9 mouse cellular contexts compared by ENCODE assay signal in the genomic region with DNA sequence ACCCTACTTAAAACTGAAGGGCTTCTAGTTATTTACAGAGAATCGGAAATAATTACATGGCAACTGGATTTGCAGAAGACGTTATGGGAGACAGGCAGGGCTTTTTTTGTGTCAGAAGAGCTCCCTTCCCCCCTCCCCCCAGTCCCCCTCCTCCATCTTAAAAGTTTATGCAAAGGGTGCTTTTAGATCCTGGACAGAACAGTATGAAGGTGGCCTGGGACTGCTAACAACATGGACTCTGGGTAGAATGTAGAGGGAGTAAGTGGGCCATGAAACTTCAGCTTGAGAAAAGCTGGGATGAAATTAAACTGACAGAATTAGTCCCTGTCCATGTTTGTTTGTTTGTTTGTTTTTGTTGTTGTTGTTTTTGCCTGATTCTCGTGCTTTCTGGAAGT. TPM values are rescaled to one million over a fixed set of nuclear protein-coding genes. Genes with fewer than 3 reads are reported as not detected.
DNase-seq lines count a peak whose midpoint lies in the region; ATAC-seq and TF ChIP-seq lines count a peak whose summit lies in the region.
"Had no signal": no experiment of that assay in that cellular context is flagged by ENCODE, and none has a peak within 500 bp of the region (broad histone marks: within the 10 kb centered on the region; RNA-seq: fewer than 3 reads in every experiment).

No protein-coding gene starts in this region.

- no peak for TF ChIP-seq EP300 in heart, adult 2 months (IDR thresholded peaks at IDR 0.05; ENCODE audit: insufficient read depth, low read depth, low read length)

- ATAC-seq in neural tube, embryonic 11.5 days (ENCODE audit: insufficient read depth, low FRiP score, low TSS enrichment) = no peak
- no peak for ATAC-seq in liver, embryonic 11.5 days (replicated peaks; ENCODE audit: low FRiP score)
- ATAC-seq in stomach, embryonic 15.5 days (ENCODE audit: insufficient read depth, low FRiP score, low read depth) = no peak; the same call in 1 of the 2 replicates
- ATAC-seq in monocyte, adult 5-6 weeks (replicated peaks; ENCODE audit: insufficient number of reproducible peaks, low FRiP score, low TSS enrichment, poor library complexity, severe bottlenecking) = no peak
- ATAC-seq in cerebellum, adult (ENCODE audit: insufficient number of reproducible peaks, low FRiP score, low TSS enrichment) = no peak

- WGBS in heart, adult 2 months = 9% methylated on average over 3 of the region's 3 CpGs
- 7% methylated on average over 3 of the region's 3 CpGs for WGBS in neural tube, embryonic 11.5 days
- WGBS in liver, embryonic 11.5 days = 5% methylated on average over 3 of the region's 3 CpGs
- WGBS in stomach, embryonic 15.5 days = 4% methylated on average over 3 of the region's 3 CpGs

- H3K36me3 ChIP-seq in heart, adult 2 months (ENCODE audit: control insufficient read depth, insufficient read depth, low read length) = no peaks in the 10 kb centered on the region; the same call in none of the 2 replicates
- H3K36me3 ChIP-seq in neural tube, embryonic 11.5 days (ENCODE audit: control insufficient read depth, insufficient read depth, low read length) = no peaks in the 10 kb centered on the region
- H3K36me3 ChIP-seq in liver, embryonic 11.5 days (ENCODE audit: control insufficient read depth, insufficient read depth, low read length) = no peaks in the 10 kb centered on the region
- H3K36me3 ChIP-seq in stomach, embryonic 15.5 days = no peaks in the 10 kb centered on the region

- intact Hi-C loops in heart, adult 2 months (cut with DNase I) = loop anchor here (5.0 kb wide), 2 partner anchors 35 kb away; no protein-coding TSS in a partner anchor

- no peaks in the 10 kb centered on the region for H3K4me1 ChIP-seq in heart, adult 2 months (ENCODE audit: control insufficient read depth, insufficient read depth, low read length)
- peaks cover 8% of the 10 kb centered on the region for H3K4me1 ChIP-seq in neural tube, embryonic 11.5 days (ENCODE audit: control insufficient read depth, insufficient read depth, low read length)
- peaks cover 18% of the 10 kb centered on the region; the same call in 1 of the 2 replicates for H3K4me1 ChIP-seq in liver, embryonic 11.5 days (replicated peaks; ENCODE audit: control insufficient read depth, insufficient read depth, low read length)
- H3K4me1 ChIP-seq in stomach, embryonic 15.5 days = no peaks in the 10 kb centered on the region

- H3K27ac ChIP-seq in heart, adult 2 months = peak overlapping the region; percentile 79
- H3K27ac ChIP-seq in neural tube, embryonic 11.5 days (ENCODE audit: low read depth, low read length) = no peak overlapping the region
- H3K27ac ChIP-seq in liver, embryonic 11.5 days (ENCODE audit: low read depth, low read length) = peak overlapping the region; percentile 68; the same call in 1 of the 2 replicates
- peak overlapping the region; percentile 87 for H3K27ac ChIP-seq in stomach, embryonic 15.5 days
- H3K27ac ChIP-seq: macrophage had no signal

- no peaks in the 10 kb centered on the region for H3K9me3 ChIP-seq in neural tube, embryonic 11.5 days (ENCODE audit: control insufficient read depth, low read length)
- H3K9me3 ChIP-seq in liver, embryonic 11.5 days (ENCODE audit: control insufficient read depth, low read length) = no peaks in the 10 kb centered on the region
- H3K9me3 ChIP-seq in stomach, embryonic 15.5 days = no peaks in the 10 kb centered on the region

- DNase-seq in heart, adult 2 months = no peak
- DNase-seq in heart, postnatal 4 days = no peak
- no peak for DNase-seq in neural tube, embryonic 11.5 days (ENCODE audit: low spot score)
- DNase-seq in neural tube, embryonic 10.5 days (ENCODE audit: extremely low spot score, low spot score) = no peak
- DNase-seq in liver, embryonic 11.5 days (ENCODE audit: low spot score) = no peak

- no peaks in the 10 kb centered on the region for H3K79me2 ChIP-seq in heart, adult 2 months (replicated peaks; ENCODE audit: control insufficient read depth, insufficient read depth, low read length)

- H3K4me3 ChIP-seq in heart, adult 2 months = peak overlapping the region; percentile 70
- no peak overlapping the region; the same call in 1 of the 2 replicates for H3K4me3 ChIP-seq in neural tube, embryonic 11.5 days (ENCODE audit: low read depth, low read length)
- peak overlapping the region; percentile 56 for H3K4me3 ChIP-seq in liver, embryonic 11.5 days (ENCODE audit: low read depth, low read length)
- peak overlapping the region; percentile 47 for H3K4me3 ChIP-seq in stomach, embryonic 15.5 days (replicated peaks)

- H3K27me3 ChIP-seq in heart, adult 2 months (ENCODE audit: control insufficient read depth, insufficient read depth, low read length) = no peaks in the 10 kb centered on the region
- H3K27me3 ChIP-seq in neural tube, embryonic 11.5 days (ENCODE audit: control insufficient read depth, insufficient read depth, low read length) = no peaks in the 10 kb centered on the region
- H3K27me3 ChIP-seq in liver, embryonic 11.5 days (replicated peaks; ENCODE audit: control insufficient read depth, insufficient read depth, low read length) = no peaks in the 10 kb centered on the region
- H3K27me3 ChIP-seq in stomach, embryonic 15.5 days (replicated peaks) = no peaks in the 10 kb centered on the region

- H3K4me2 ChIP-seq in neural tube, embryonic 11.5 days (ENCODE audit: low read depth) = peak overlapping the region; percentile 50
- H3K4me2 ChIP-seq in liver, embryonic 11.5 days = peak overlapping the region; percentile 97
- H3K4me2 ChIP-seq in stomach, embryonic 15.5 days = peak overlapping the region; percentile 84

- TF ChIP-seq CTCF in heart, adult 2 months (IDR thresholded peaks at IDR 0.05) = no peak

- TF ChIP-seq POLR2A in heart, adult 2 months (IDR thresholded peaks at IDR 0.05; ENCODE audit: insufficient read depth, low read depth, low read length) = no peak

- H3K9ac ChIP-seq in heart, adult 2 months (ENCODE audit: low read depth, low read length) = peak overlapping the region; percentile 29; the same call in 1 of the 2 replicates
- H3K9ac ChIP-seq in neural tube, embryonic 11.5 days (ENCODE audit: low read length) = no peak overlapping the region
- H3K9ac ChIP-seq in liver, embryonic 11.5 days (ENCODE audit: low read depth, low read length) = peak overlapping the region; percentile 62; the same call in 1 of the 2 replicates
- no peak overlapping the region for H3K9ac ChIP-seq in stomach, embryonic 15.5 days

RNA-seq across cellular contexts. Expression of gene Lmod3, which starts 60.0 kb away (rescaled TPM):
- total RNA-seq in heart, adult 2 months (2021) = 10 to 100 TPM; 50.1 to 63.0 TPM
- 26.3 and 40.0 TPM in 2 replicates for polyA plus RNA-seq in heart, adult 2 months (2012; rRNA removed)
- 10 to 100 TPM; 47.8 to 48.0 TPM for total RNA-seq in heart, postnatal 4 days (2021)
- 1.5 and 2.4 TPM in 2 replicates for polyA plus RNA-seq in neural tube, embryonic 11.5 days (2014; fragmentation: Nextera tagmentation; extraction: Ambion mirVana)
- polyA plus RNA-seq in liver, embryonic 11.5 days (2014; fragmentation: Nextera tagmentation; extraction: Ambion mirVana) = 0.08 TPM in 1 of 2 replicates, not detected in the other
- 0.19 and 0.41 TPM in 2 replicates for polyA plus RNA-seq in stomach, embryonic 15.5 days (2015; fragmentation: Nextera tagmentation; extraction: Ambion mirVana)
- total RNA-seq in monocyte, adult 5-6 weeks (2017) = not detected in 3 replicates
- polyA plus RNA-seq: macrophage had no signal

Comparison
In these comparisons a context has a peak if more than half of its experiments do, and no peak if none do; other contexts are left out.
1. H3K9ac ChIP-seq: peak in heart, adult 2 months (single experiment) and liver, embryonic 11.5 days (single experiment); none in neural tube, embryonic 11.5 days (single experiment) and stomach, embryonic 15.5 days (single experiment).
2. Peak in every context shown above with its lines, with median percentiles within 50 percentile points of each other: H3K4me2 ChIP-seq.